Mouse (Mus musculus) hindlimb bud, embryonic 11.5 days (tissue): ENCODE data around the gene Fam193b.
"Not testable (repeated sequence)": the region's sequence is repeated elsewhere in the genome, so short reads cannot be mapped to it uniquely, and the experiment has no call there.

Experiments
- DNase-seq: peaks from one replicate; pipeline ENCODE4 v3.0.0-alpha.2; 2012; ENCODE audit warnings: low read depth, low spot score; ENCODE audit errors: extremely low spot score

Fam193b gene

DNA sequence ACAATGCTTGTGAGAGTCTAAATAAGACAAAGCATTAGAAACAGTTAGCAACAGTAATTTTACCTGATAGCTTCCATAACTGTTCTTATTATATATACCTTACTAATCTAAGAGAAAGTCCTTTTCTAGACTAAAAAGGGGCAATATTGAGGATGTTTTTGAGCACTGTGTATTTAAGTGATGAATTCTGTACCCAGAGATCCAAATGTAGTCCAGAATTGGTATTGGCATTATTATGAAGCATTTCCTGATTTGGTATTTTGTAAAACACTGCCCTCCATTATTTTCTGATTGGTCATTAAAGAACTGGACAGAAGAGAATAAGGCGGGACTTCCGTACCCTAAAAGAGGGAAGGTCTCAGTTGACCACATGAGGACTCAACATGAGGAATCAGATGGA lies 2.5 kb upstream of the Fam193b start, which contains the start of gene Tmed9:
Gene Tmed9, plus strand, starts transcription at position 301 of the 400 bp plus-strand sequence.
- DNase-seq, result no peak

- DNase-seq, result no peak
These were observed 1.1 kb upstream of the Fam193b start for GRCm38 (mm10) chr13:55571977-55572376.

GRCm38 (mm10) chr13:55570286-55570973 lies 490 bp downstream of the Fam193b start:
- no peak for DNase-seq

- no peak for DNase-seq
These were observed 1.1 kb downstream of the Fam193b start for GRCm38 (mm10) chr13:55569726-55570285.

DNA sequence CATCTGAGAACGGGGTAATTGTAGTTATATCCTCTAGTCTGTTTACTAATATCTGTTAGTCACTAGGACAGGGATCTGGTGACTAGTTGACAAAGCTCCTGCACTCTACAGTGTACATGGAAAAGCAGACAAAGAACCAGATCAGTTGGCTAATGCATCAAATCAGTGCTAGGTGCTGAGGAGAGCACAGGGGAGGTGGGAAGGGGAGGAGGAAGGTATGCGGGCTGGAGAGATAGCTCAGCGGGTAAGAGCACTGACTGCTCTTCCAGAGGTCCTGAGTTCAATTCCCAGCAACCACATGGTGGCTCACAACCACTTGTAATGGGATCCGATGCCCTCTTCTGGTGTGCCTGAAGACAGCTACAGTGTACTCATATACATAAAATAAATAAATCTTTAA lies 2.4 kb downstream of the Fam193b start:
- not testable (repeated sequence) for DNase-seq

- DNase-seq, result no peak
These were observed 3.0 kb downstream of the Fam193b start for GRCm38 (mm10) chr13:55567949-55568348.

DNA sequence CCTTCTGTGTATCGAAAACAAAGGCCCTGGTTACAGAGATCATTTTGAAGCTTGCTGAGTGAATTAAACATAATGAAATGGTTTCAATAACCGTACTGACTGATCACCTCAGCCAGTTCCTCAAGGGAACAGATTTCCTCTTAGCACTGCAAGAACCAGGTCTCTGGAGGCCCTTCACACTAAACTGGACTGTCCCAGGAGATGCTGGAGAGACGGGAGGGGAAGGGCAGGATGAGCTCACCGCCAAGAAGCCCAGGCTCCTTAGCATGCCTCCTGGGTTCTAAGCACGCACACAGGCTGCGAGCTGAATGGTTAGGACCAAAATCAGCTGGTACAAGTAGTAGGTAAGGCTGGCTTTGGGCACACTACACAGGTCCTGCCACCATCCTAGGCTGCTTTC lies 3.9 kb downstream of the Fam193b start:
- DNase-seq, result no peak

- no peak for DNase-seq
These were observed 7.5 kb downstream of the Fam193b start for GRCm38 (mm10) chr13:55563266-55563879.

DNA sequence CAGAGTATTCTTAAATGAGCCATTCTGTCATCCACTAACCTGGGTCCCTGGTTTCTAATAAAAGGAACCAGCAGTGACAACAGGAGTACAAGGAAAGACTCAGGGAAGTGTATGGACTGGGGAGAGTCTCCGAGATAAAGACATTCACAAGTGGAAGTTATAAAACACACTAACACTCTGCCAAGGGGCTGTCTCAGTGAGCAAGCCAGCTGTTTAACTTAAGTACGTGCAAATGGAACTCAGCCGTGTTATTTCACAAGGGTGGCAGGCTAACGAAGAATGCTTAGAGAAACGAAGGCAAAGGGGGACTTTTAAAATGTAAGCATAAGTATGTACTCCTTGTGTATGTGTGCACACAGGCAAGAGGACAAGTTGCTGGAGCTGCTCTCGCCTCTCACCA lies 13.4 kb downstream of the Fam193b start:
- DNase-seq, result no peak

- DNase-seq, result no peak
These were observed 15.0 kb downstream of the Fam193b start for GRCm38 (mm10) chr13:55555921-55556320.

DNA sequence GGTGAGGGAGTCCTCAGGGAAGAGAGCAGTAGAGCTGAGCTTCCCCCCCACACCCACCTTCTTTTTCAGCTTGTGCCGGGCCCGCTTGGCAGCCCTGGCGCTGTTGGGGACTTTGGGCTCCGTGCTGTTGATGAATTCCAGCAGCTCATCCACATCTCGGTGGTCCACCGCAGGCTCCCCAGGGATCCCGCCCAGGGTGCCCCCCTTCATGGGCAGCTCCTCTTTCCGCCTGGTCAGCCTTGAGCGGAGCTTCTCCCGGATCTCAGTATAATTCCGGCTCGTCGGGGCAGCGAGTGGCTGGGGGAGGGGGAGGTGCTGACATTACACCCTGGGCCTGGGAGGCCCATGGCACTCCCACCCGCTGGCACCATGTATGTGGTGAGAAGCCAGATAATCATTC lies 21.9 kb downstream of the Fam193b start:
- DNase-seq, result no peak

- no peak for DNase-seq
These were observed 22.5 kb downstream of the Fam193b start for GRCm38 (mm10) chr13:55548426-55548825.

- DNase-seq, result no peak
These were observed 23.0 kb downstream of the Fam193b start for GRCm38 (mm10) chr13:55547916-55548315.

DNA sequence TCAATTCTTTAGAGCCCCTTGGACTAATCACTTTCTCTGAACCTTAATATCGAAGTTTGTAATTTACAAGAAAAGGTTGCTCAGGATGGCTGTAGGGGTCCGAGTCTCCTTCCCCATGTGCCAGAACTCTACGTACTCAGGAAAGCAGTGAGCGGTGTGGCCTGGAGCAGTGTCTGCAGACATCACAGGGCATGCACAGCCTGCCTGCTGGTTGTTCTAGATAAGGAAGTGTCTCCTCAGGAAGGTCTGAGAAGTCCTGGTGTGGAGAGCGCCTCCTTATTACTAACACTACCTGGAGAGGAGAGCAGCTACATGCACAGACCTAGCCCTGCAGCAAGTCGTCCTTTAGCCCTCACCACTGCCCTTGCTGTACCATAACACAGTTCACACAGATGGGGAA lies 26.1 kb downstream of the Fam193b start:
- DNase-seq, result no peak

GRCm38 (mm10) chr13:55543447-55543846 lies 27.5 kb downstream of the Fam193b start:
- no peak for DNase-seq

DNA sequence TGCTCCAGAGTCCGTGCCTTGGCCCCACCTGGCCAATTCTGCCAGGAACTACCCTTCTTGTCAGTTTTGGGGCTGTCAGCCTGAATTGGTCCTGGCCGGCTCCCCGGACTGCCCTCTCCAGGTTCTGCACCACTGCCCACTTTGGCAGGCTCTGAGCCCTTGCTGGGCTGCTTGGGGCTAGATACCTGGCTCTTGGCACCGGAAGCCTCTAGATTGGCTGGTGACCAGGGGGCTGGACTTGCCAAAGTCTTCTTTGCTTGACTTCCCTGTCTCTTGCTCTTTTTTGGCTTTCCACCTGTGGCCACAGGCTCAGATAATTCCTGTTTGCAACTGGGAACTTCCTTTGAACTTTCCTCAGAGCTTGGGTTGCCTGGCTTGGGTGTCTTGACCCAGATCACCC lies 28.0 kb downstream of the Fam193b start:
- no peak for DNase-seq

DNA sequence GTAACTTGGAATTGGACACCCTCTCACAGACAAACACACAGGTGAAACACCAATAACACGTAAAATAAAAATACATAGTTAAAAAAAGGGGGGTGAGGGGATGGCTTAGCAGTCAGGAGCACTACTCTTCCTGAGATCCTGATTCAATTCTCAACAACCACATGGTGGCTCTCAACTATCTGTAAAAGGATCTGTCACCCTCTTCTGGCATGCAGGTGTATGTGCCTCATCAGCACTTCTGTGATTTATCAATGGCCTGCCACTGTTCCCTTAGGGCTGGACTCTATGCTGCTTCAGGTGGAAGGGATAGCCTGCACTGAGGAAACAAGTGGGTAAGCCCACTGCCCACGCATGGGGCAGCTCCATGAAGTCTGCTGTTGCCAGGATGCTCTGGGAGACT lies 30.0 kb downstream of the Fam193b start:
- DNase-seq, result no peak

GRCm38 (mm10) chr13:55536194-55537175 lies 34.4 kb downstream of the Fam193b start, which contains the start of gene Ddx41:
Ddx41 (minus strand) TSS chr13:55536658.
- DNase-seq, result peak; percentile 100

DNA sequence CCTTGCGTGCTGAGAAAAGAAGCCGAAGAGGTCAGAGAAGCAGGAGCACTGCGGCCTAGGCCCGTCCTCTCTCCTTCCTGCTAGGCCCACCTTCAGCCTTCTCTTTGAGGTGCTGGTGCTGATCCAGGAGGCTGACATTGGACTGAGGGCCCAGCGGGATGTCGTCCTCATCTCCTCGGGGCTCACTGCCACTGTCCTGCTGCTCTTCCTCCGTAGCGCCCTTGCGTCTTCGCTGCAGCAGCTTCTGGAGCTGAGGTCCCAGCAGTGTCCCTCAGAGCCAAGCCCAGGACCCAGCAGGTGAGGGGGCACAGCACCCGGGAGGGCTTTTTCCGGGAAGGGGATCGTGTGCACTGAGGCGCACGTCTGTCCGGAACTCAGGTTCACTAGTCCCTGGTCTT lies 35.1 kb downstream of the Fam193b start:
- no peak for DNase-seq

GRCm38 (mm10) chr13:55535191-55535590 lies 35.7 kb downstream of the Fam193b start:
- no peak for DNase-seq
